Mouse (Mus musculus) limb, embryonic 11.5 days (tissue): ENCODE results near the gene Dbn1. TPM values are rescaled to one million over a fixed set of nuclear protein-coding genes. Genes with fewer than 3 reads are reported as not detected.

Experiments
- ATAC-seq: fragments of 200-750 bp; cut with Nextera tagmentation; 2 replicates; pipeline ENCODE4 v1.8.0; 2017; ENCODE audit warnings: low read depth; ENCODE audit not compliant: insufficient number of reproducible peaks, low FRiP score, low TSS enrichment
- DNase-seq: peaks from one replicate; pipeline ENCODE4 v3.0.0-alpha.2; 2015; ENCODE audit warnings: low spot score
- H3K27ac ChIP-seq: fragments of 300-500 bp; sonication (generic); replicated peaks from 2 replicates; pipeline ENCODE4 v1.5.1; 2014; ENCODE audit warnings: low read depth, mild to moderate bottlenecking, low read length
- H3K27me3 ChIP-seq: fragments of 300-500 bp; sonication (generic); 2 replicates; pipeline ENCODE4 v1.6.1; 2014; ENCODE audit warnings: mild to moderate bottlenecking, low read length, mixed read lengths; ENCODE audit not compliant: control insufficient read depth, insufficient read depth
- H3K36me3 ChIP-seq: fragments of 300-500 bp; sonication (generic); 2 replicates; pipeline ENCODE4 v1.6.1; 2014; ENCODE audit warnings: mild to moderate bottlenecking, low read length, moderate library complexity, mixed read lengths; ENCODE audit not compliant: control insufficient read depth, insufficient read depth
- H3K4me1 ChIP-seq: fragments of 300-500 bp; sonication (generic); 2 replicates; pipeline ENCODE4 v1.6.1; 2014; ENCODE audit warnings: low read length, mixed read lengths; ENCODE audit not compliant: control insufficient read depth, insufficient read depth
- H3K4me2 ChIP-seq: fragments of 300-500 bp; sonication (generic); 2 replicates; pipeline ENCODE4 v1.6.1; 2014; ENCODE audit warnings: low read depth, mild to moderate bottlenecking, moderate library complexity; ENCODE audit not compliant: severe bottlenecking
- H3K4me3 ChIP-seq: fragments of 300-500 bp; sonication (generic); 2 replicates; pipeline ENCODE4 v1.5.1; 2014; ENCODE audit warnings: low read depth, low read length
- H3K9ac ChIP-seq: fragments of 300-500 bp; sonication (generic); 2 replicates; pipeline ENCODE4 v1.6.1; 2014; ENCODE audit warnings: mild to moderate bottlenecking, low read length
- H3K9me3 ChIP-seq: fragments of 300-500 bp; sonication (generic); 2 replicates; pipeline ENCODE4 v1.6.1; 2016; ENCODE audit warnings: low read length; ENCODE audit not compliant: control insufficient read depth
- WGBS: fragments of 180-500 bp; shearing (Covaris S2); extraction: QIAGEN DNeasy Blood & Tissue Kit; methylation state at CpG from one replicate; pipeline ENCODE4 v1.1.7; 2014; 5-methylcytosine and 5-hydroxymethylcytosine counted together
- polyA plus RNA-seq: library from polyadenylated mRNA; unstranded; fragments of >200 nt; fragmentation: Nextera tagmentation; extraction: Ambion mirVana; gene quantifications from 2 replicates; pipeline ENCODE4 v1.2.1, GENCODE M21; 2014

The Dbn1 gene
- polyA plus RNA-seq, 1 experiment from 2014 or later = 299 TPM

DNA sequence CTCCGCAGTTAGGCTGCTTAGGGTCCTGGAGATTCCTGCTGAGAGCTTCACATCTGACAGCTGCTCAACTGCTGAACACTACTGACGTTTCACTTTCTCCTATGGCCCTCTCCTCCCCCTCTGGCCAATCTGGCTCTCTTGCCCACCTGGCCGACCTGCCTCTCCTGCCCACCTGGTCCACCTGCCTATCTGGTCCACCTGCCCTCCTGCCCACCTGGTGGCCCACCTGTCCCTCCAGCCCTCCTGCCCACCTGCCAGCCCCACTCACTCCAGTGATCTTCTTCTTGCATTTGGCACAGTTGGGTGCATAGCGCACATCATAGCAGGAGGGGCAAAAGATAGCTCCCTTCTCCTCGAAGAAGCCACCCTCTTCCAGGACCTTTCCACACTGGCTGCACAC lies 16.5 kb upstream of the Dbn1 start:
- ATAC-seq = no peak
- Histone ChIP-seq H3K4me1 (no peaks in the 10 kb centered on the region), H3K36me3 (peaks cover 43% of the 10 kb centered on the region), H3K9ac (no peak overlapping the region), H3K9me3 (no peaks in the 10 kb centered on the region), H3K4me2 (no peak overlapping the region), H3K27ac (no peak overlapping the region), H3K4me3 (no peak overlapping the region), H3K27me3 (no peaks in the 10 kb centered on the region)
- 92% methylated on average over 5 of the region's 5 CpGs for WGBS
- DNase-seq = no peak

DNA sequence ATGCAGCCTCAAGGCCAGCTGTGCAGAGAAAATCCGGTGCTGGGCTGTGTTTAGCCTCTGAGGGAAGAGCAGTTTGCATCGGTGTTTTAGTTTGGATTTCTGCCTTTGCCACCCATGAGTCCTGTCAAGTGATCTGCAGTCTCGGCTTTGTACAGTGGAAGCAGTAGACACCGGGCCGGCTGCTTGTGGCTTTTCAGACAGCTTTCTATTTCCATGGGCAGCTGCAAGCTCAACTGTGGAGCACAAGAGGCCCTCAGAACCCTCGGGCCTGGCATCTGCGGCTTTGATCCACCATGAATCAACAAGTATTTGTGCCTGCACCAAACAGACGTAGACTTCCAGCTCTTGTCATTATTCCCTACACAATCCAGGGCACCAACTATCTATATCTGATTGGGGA lies 14.5 kb upstream of the Dbn1 start:
- Histone ChIP-seq H3K4me3 (no peak overlapping the region), H3K4me1 (no peaks in the 10 kb centered on the region), H3K4me2 (no peak overlapping the region), H3K27me3 (no peaks in the 10 kb centered on the region), H3K9ac (no peak overlapping the region), H3K36me3 (peaks cover 34% of the 10 kb centered on the region), H3K9me3 (no peaks in the 10 kb centered on the region), H3K27ac (no peak overlapping the region)
- DNase-seq (no peak), ATAC-seq (no peak)
- 91% methylated on average over 8 of the region's 8 CpGs for WGBS

DNA sequence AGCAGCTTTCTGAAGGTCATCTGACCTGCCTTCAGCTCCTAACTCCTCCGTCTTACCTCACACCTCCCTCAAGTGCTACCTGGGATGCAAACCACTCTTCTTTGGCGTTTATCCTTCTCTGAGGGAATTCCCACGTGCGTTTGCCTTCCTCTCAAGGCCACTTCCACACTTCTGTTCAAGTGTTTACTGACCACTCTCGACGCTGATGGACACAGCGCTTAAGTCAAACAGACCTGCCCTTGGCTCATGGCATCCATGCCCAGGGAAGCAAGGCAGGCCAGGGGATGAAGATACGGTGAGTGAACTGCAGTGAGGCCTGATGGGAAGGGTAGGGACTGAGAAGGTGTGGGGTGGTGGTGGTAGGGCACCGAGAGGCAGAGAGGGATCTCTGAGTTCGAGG lies 12.7 kb upstream of the Dbn1 start:
- 75% methylated on average over 10 of the region's 10 CpGs for WGBS
- no peak for ATAC-seq

GRCm38 (mm10) chr13:55498906-55499305 lies 11.0 kb upstream of the Dbn1 start:
- ATAC-seq (no peak), DNase-seq (no peak)

More for the DNA sequence above, 12.7 kb upstream of the Dbn1 start:
- no peaks in the 10 kb centered on the region for H3K9me3 ChIP-seq
- no peak overlapping the region for H3K9ac ChIP-seq
- no peak overlapping the region for H3K27ac ChIP-seq
- no peaks in the 10 kb centered on the region for H3K27me3 ChIP-seq
- H3K4me3 ChIP-seq = no peak overlapping the region
- peaks cover 26% of the 10 kb centered on the region for H3K36me3 ChIP-seq
- no peak overlapping the region for H3K4me2 ChIP-seq
- DNase-seq = no peak
- peaks cover 6% of the 10 kb centered on the region for H3K4me1 ChIP-seq

GRCm38 (mm10) chr13:55496661-55497060 lies 8.8 kb upstream of the Dbn1 start:
- H3K27me3 ChIP-seq = no peaks in the 10 kb centered on the region
- H3K4me3 ChIP-seq = no peak overlapping the region
- 90% methylated on average over 6 of the region's 6 CpGs for WGBS
- no peak for DNase-seq
- H3K4me1 ChIP-seq = peaks cover 8% of the 10 kb centered on the region
- H3K27ac ChIP-seq = no peak overlapping the region
- H3K36me3 ChIP-seq = peaks cover 3% of the 10 kb centered on the region; the same call in 1 of the 2 replicates
- ATAC-seq = no peak
- H3K9me3 ChIP-seq = no peaks in the 10 kb centered on the region
- H3K4me2 ChIP-seq = no peak overlapping the region
- no peak overlapping the region for H3K9ac ChIP-seq

More at GRCm38 (mm10) chr13:55498906-55499305, 11.0 kb upstream of the Dbn1 start:
- Histone ChIP-seq H3K9me3 (no peaks in the 10 kb centered on the region), H3K27me3 (no peaks in the 10 kb centered on the region), H3K9ac (no peak overlapping the region), H3K27ac (no peak overlapping the region), H3K4me1 (peaks cover 8% of the 10 kb centered on the region), H3K4me2 (no peak overlapping the region), H3K36me3 (peaks cover 13% of the 10 kb centered on the region), H3K4me3 (no peak overlapping the region)
- 63% methylated on average over 11 of the region's 11 CpGs for WGBS

- H3K4me1 ChIP-seq = peaks cover 8% of the 10 kb centered on the region
- H3K4me3 ChIP-seq = no peak overlapping the region
- H3K4me2 ChIP-seq = no peak overlapping the region
- H3K27ac ChIP-seq = no peak overlapping the region
- peaks cover 3% of the 10 kb centered on the region; the same call in 1 of the 2 replicates for H3K36me3 ChIP-seq
- WGBS = 39% methylated on average over 4 of the region's 4 CpGs
- no peaks in the 10 kb centered on the region for H3K9me3 ChIP-seq
- H3K9ac ChIP-seq = no peak overlapping the region
- no peak for DNase-seq
- no peaks in the 10 kb centered on the region for H3K27me3 ChIP-seq
- ATAC-seq = no peak
Measured at GRCm38 (mm10) chr13:55495702-55496101, 7.8 kb upstream of the Dbn1 start.

DNA sequence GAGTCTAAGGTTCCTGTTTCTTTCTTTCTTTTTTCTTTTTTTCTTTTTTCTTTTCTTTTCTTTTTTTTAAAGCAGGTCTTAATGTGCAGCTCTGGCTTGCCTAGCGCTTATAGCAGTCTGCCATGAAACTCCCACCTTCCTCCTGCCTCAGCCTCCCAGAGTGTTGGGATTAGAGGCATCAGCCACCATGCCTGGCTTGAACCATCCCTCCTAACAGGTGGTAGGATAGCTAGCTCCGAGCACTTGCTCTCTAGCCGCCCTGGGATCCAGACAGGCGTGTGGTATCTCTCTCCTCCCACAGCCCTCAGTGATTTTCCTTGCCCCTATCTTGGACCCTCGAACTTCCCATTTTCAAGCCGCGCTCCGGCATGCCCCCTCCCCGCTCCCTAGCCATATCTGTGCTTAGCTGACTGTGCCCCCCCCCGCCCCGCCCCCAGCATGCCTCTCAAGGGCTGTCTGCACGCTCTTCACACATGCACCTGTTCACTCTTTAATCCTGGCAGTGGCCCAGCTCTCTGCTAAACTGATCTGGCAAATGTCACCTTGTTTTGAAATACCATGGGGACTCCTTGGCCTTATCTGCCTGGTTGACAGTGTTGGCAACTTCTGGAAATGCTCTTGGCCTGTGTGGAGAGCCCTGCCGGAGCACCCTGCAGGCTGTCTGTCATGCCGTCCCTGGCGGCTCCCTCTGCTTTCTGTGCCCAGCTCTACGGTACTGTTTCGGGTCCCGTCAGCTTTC lies 7.1 kb upstream of the Dbn1 start:
- no peak overlapping the region for H3K27ac ChIP-seq
- peaks cover 8% of the 10 kb centered on the region for H3K4me1 ChIP-seq
- ATAC-seq (no peak), DNase-seq (no peak)
- no peaks in the 10 kb centered on the region for H3K27me3 ChIP-seq
- H3K9ac ChIP-seq = no peak overlapping the region
- peaks cover 3% of the 10 kb centered on the region; the same call in 1 of the 2 replicates for H3K36me3 ChIP-seq
- WGBS = 26% methylated on average over 18 of the region's 18 CpGs
- no peaks in the 10 kb centered on the region for H3K9me3 ChIP-seq
- H3K4me3 ChIP-seq = no peak overlapping the region
- no peak overlapping the region for H3K4me2 ChIP-seq

GRCm38 (mm10) chr13:55494257-55494656 lies 6.3 kb upstream of the Dbn1 start:
- Histone ChIP-seq H3K36me3 (peaks cover 3% of the 10 kb centered on the region; the same call in 1 of the 2 replicates), H3K27ac (no peak overlapping the region), H3K27me3 (no peaks in the 10 kb centered on the region), H3K4me1 (peaks cover 8% of the 10 kb centered on the region), H3K4me3 (no peak overlapping the region), H3K4me2 (no peak overlapping the region), H3K9me3 (no peaks in the 10 kb centered on the region), H3K9ac (no peak overlapping the region)
- 27% methylated on average over 2 of the region's 2 CpGs for whole genome bisulfite sequencing
- no peak for ATAC-seq
- no peak for DNase-seq
